ENCODE assay signal across 26 mouse cellular contexts in the genomic region with DNA sequence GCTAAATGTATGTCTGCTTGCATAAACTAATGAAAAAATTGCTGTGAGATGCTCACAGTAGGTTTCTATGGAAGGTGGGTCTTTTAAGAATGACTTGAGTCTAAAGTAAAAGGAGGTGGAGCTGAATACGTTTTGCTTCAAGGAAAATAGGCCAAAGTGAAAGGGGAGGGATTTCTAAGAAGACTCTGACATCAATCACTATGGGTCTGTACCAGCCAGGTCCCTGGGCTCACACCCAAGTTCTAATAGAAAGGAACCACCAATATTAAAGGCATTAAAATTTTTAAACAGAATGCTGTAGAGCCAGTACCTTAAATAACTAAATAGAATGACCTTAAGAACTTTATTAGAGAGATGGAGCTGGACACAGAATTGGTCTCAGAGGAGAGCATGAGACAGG.
DNase-seq lines count a peak whose midpoint lies in the region; ATAC-seq and TF ChIP-seq lines count a peak whose summit lies in the region.
"Had no signal": no experiment of that assay in that cellular context is flagged by ENCODE, and none has a peak within 500 bp of the region (broad histone marks: within the 10 kb centered on the region; RNA-seq: fewer than 3 reads in every experiment).

No protein-coding gene starts in this region.

- 22% methylated on average over 1 of the region's 1 CpGs for WGBS in kidney, adult 2 months

- no peak for TF ChIP-seq POLR2A in kidney, adult 2 months (IDR thresholded peaks at IDR 0.05; ENCODE audit: low read depth, low read length)

- no peaks in the 10 kb centered on the region for H3K27me3 ChIP-seq in kidney, adult 2 months (replicated peaks; ENCODE audit: control insufficient read depth, insufficient read depth, low read length)
- H3K27me3 ChIP-seq: CH12.LX; embryonic facial prominence, embryonic 13.5 days; embryonic facial prominence, embryonic 15.5 days had no signal

- H3K36me3 ChIP-seq in kidney, adult 2 months (ENCODE audit: control insufficient read depth, insufficient read depth, low read length), result no peaks in the 10 kb centered on the region
- H3K36me3 ChIP-seq: embryonic facial prominence, embryonic 13.5 days; embryonic facial prominence, embryonic 15.5 days; forebrain, embryonic 10.5 days; forebrain, embryonic 12.5 days; G1E had no signal

- TF ChIP-seq CTCF in kidney, adult 2 months (conservative IDR thresholded peaks at IDR 0.05; ENCODE audit: insufficient read depth, insufficient read length, low read depth, low read length), result no peak

- no peaks in the 10 kb centered on the region for H3K4me1 ChIP-seq in kidney, adult 2 months (ENCODE audit: control insufficient read depth, insufficient read depth, low read length)
- H3K4me1 ChIP-seq: embryonic facial prominence, embryonic 13.5 days; embryonic facial prominence, embryonic 15.5 days; forebrain, embryonic 12.5 days had no signal

- no peak overlapping the region; the same call in 1 of the 2 replicates for H3K27ac ChIP-seq in kidney, adult 2 months (ENCODE audit: insufficient read depth, low read depth, low read length)
- H3K27ac ChIP-seq: embryonic facial prominence, embryonic 13.5 days; embryonic facial prominence, embryonic 15.5 days; forebrain, embryonic 10.5 days; forebrain, embryonic 12.5 days had no signal

- ATAC-seq in CD4-positive, CD25-positive, alpha-beta regulatory T cell, adult 4 months, result no peak
- ATAC-seq: activated CD4-positive, CD25-positive, alpha-beta regulatory T cell, adult 4 months; forebrain, embryonic 14.5 days; forebrain, embryonic 16.5 days; Patski had no signal

- DNase-seq in adrenal gland, adult 2 months, result peak; percentile 15
- no peak for DNase-seq in adrenal gland, postnatal 10 days
- DNase-seq in kidney, adult 2 months, result peak; percentile 69
- no peak for DNase-seq in kidney, postnatal 4 days
- DNase-seq in kidney, postnatal 36 days, result peak; percentile 28 to 38
- no peak for DNase-seq in kidney, adult 11 months
- DNase-seq: adrenal gland, postnatal 14 days; cerebellum, adult 11 months; cerebellum, adult 18-20 months; cerebellum, adult 8-10 months; cerebellum, adult 9-11 months; cerebellum, postnatal 14 days; cerebellum, postnatal 36 days; embryo, embryonic 11 days had no signal

- H3K4me3 ChIP-seq in kidney, adult 2 months (ENCODE audit: insufficient read depth, low read depth, low read length), result no peak overlapping the region
- H3K4me3 ChIP-seq: embryonic facial prominence, embryonic 13.5 days; embryonic facial prominence, embryonic 15.5 days; erythroblast, embryonic 14.5 days; forebrain, embryonic 10.5 days; forebrain, embryonic 12.5 days had no signal

Comparison
In these comparisons a context has a peak if more than half of its experiments do, and no peak if none do; other contexts are left out.
1. DNase-seq: peak in adrenal gland, adult 2 months (single experiment), kidney, adult 2 months (single experiment) and kidney, postnatal 36 days (2 of 2); none in adrenal gland, postnatal 10 days (single experiment), kidney, postnatal 4 days (0 of 2) and kidney, adult 11 months (single experiment).